Mouse (Mus musculus): ENCODE data around the gene Gm11555.

- TF ChIP-seq CTCF (IDR thresholded peaks at IDR 0.05; ENCODE audit: low read depth, low read length): no peak
- no peak for TF ChIP-seq GATA1 (IDR thresholded peaks at IDR 0.05; ENCODE audit: borderline replicate concordance, low read length)
- TF ChIP-seq TAL1 (conservative IDR thresholded peaks at IDR 0.05; ENCODE audit: low read depth, low read length): no peak
- no peak for TF ChIP-seq POLR2AphosphoS5 (IDR thresholded peaks at IDR 0.05; ENCODE audit: insufficient replicate concordance, low read depth, low read length)
- no peak for TF ChIP-seq GATA2 (IDR thresholded peaks at IDR 0.05; ENCODE audit: borderline replicate concordance, low read depth, low read length)
Observed at GRCm38 (mm10) chr11:99628138-99628537, 21.9 kb downstream of the Gm11555 start, which contains the start of gene Krtap4-1.

Measured in G1E (cell line).